Mouse (Mus musculus): ENCODE measurements around the gene Zfp428.

DNA sequence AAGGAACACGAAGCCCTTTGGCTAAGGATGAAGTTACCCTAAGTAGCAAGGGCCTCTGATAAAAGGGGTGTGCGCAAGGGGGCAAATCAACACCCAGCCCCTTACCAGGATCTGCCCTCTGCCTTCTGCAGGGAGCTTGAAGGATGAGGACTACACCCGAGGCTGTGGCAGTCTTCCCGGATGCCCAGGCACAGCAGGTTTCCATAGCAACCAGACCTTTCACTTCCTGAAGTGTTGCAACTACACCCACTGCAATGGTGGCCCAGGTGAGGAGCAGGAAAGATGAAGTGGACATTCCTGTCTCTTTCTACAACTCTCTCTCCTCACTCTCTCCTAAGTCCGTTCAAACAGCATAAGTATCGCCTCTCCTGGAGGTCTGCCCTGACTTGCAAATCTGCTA lies 34.4 kb upstream of the Zfp428 start:
- TF ChIP-seq CTCF (IDR thresholded peaks at IDR 0.05; ENCODE audit: low read depth): no peak
- no peak for TF ChIP-seq EP300 (IDR thresholded peaks at IDR 0.05; ENCODE audit: low read depth)

Data from heart, postnatal 0 days (tissue).